Mouse (Mus musculus) cerebellum, adult 11 months (tissue): ENCODE data around the gene Smg9.

Experiments
- DNase-seq: peaks from one replicate; pipeline ENCODE4 v3.0.0; 2022

Smg9 gene

DNA sequence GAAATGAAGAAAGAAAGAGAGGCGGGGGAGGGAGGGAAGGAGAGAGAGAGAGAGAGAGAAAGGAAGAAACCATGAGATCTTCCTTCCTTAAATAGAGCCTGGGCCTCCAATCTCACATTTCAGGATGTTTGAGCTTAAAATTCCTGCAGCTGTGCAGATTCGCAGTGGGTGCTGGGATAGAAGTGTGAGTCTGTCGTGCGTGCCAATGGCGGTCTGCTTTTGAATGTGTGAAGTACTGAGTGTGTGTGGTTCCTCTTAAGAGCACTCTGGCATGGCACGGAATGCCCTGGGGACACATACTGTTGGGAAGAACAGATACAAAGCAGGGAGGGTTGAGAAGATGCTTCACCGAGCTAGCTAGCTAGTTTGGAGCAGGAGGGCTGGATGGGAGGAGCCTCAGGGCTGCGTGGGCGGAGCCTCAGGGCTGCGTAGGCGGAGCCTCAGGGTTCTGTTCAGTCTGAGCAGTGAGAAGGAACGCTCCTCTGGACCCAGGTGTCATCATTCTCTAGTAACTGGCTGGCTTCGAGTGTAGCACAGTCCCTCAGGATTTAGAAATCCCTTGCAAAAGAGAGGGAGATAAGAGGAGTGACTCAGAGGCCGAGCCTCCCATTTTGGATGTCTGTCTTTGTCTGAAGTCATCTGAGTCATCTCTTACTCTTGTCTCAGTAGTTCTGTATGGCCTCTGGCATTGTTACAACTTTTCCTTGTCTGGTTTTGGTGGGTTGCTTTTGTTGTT, 49.5 kb downstream of the Smg9 start:
- no peak for DNase-seq

DNA sequence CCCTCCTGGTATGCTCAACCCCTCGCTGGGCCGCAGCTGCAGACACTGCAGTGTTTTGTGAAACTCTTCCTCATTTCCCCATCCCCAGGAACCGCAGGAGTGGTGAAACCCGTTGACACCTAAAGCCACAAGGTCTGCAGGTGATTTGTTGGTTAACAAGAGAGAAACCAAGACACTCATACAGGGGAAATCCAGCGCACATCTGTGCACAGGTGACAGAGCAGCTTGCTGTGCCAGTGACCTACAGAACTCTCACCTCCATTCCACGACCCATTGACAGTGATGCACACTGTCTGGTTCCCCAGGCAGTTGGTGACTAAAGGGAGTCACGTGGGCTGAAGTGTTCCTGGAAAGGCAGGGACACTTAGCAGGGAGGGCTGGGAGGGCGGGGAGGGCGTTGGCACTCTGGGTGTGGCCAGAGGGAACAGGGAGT, 51.2 kb downstream of the Smg9 start:
- DNase-seq, result no peak

DNA sequence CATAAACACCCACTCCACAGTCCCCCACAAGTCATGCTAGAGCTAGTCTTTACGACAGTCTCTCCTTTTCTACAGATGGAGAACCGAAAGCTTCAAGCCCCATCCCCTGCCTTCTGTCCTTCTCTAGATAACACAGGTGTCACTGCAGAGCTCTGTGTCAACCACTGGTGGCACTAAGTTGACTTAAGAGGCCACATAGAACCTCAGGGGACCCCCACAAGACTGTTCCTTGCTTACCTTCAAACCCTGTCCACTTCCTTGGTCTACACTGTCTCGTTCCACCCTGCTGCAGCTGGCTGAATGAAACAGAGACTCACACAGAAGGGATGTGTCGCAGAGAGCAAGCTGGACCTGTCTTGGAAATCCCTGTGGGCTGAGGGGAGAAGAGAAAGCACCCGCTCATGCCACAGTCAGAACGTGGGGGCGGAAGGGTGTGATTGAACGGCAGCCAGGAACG, 52.5 kb downstream of the Smg9 start, which contains the start of gene Irgc1:
Gene Irgc1 (minus strand): TSS at position 443 of the 457 bp plus-strand sequence.
- DNase-seq, result no peak

DNA sequence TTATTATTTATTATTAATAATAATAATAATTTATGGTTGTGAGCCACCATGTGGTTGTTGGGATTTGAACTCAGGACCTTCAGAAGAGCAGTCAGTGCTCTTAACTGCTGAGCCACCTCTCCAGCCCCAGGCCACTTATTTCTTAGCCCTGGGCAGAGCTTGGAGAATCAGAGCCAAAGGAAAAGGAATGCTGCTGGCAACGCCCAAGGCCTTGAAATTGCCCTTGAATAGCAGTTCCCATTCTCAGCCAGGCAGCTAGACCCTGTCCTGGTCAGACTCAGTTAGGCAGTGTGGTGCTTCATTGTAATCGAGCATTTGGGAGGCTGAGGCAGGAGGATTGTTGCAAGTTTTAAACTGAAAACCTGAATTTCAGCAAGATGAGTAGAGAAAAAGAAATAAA, 54.8 kb downstream of the Smg9 start:
- DNase-seq, result no peak

DNA sequence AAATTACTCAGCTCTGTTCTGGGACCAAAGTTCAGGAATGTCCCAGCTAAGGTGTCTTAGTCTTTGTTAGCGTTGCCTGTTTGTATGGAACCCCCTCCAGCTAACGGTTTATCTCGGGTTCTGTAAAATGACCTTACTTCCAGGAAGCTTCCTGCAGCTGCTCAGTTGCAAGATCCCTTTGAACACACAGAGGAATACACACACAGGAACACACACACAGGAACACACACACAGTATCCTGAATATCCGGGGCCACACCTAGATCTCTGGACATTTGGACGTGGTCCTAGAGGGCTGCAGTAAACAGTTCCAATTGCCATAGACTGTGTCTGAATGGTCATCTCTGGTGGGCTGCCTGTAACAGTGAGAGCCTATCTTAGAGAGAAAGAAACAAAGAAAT, 56.3 kb downstream of the Smg9 start:
- DNase-seq, result no peak

DNA sequence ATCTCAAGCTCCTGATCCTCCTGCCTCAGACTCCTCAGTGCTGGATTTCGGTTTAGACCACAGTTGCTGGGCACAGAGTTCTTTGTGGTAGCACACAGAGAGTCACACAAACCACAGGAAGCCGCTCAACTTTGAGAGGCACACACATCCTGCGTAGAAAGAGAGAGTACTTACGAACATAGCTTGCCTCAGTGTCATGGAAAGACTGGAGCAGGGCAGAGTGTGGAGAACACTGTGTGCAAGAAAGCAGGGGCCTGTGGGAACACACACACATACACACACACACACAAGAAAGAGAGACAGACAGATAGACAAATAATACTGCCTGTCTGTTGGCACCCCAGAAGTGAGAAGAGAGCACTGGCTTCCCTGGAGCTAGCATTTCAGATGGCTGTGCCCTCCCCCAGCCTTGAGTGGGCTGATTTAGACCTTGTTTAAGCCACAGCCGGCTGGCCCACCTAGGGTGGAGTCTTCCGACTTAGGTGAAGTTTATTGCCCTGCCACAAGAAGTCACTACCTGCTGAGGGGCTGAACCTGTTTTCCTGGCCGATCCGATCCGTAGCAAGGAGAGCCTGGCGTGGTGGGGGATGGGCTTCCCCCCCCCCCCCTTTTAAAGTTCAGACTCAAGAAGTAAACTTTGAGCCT, 58.4 kb downstream of the Smg9 start:
- no peak for DNase-seq

DNA sequence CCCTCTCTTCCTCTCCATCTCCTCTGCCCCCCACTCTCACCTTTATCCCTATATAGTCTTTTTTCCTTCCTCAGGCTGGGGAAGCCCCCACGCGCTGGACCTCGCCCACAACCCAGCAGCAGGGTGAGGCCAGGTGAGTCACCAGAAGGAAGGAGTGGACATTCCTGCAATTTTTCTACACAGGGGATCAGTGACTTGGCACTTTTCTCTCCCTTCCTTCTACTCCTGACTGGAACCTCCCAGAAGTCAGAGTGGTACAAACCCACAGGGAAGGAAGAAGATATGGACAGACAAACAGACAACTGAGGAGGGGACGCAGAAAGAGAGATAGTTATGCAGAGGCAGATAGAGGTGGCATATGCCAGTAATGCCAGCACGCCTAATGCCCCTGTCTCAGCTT, 60.0 kb downstream of the Smg9 start:
- DNase-seq, result no peak

DNA sequence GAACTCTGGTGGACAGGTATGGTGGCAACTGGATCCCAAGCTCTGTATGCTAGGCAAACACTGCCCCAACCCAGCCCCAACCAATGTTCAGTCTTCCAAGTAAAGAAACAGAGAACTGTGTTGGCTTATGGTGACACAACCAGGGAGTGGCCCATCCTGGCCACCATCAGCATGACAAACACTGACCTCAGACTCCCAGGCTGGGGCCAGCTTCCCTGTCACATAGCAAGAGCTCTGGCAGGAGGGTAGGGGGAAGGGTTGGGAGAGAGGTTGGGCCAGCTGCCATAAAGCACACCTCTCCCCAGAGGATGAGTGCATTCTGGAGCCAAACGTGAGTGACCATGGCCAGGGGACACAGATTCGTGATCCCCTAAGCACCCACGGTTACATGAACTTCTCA, 60.4 kb downstream of the Smg9 start:
- no peak for DNase-seq

DNA sequence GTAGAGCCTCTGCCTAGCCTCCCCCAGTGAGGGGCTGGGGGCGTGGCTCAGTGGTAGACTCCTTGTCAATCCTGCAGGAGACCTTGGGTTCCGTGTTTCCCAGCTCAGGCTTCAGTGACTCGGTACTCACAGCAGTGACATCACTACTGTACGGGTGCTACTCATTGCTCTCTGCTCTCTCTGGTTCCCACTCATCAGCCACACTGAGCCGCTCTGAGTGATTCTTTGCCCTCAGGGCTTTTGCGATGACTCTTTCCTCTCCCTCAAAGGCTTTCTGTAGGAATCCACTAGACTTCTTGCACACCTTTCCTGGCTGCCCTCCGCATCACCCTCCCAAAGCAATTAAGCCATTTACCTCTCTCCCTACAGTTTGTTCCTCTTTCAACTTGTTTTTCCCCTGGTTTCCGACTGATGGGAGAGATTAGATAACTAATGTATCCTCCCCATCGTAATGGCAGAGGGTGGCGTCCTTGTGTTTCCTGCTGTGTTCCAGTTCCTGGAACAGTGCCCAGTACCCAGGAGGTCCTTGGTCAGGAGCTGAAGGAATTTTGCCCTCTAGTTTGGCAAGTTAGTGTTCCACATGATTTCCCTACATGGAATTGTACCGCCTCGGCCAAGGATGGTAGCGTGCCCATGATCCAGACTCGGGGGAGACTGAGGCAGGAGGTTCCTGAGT, 62.1 kb downstream of the Smg9 start:
- DNase-seq, result no peak

DNA sequence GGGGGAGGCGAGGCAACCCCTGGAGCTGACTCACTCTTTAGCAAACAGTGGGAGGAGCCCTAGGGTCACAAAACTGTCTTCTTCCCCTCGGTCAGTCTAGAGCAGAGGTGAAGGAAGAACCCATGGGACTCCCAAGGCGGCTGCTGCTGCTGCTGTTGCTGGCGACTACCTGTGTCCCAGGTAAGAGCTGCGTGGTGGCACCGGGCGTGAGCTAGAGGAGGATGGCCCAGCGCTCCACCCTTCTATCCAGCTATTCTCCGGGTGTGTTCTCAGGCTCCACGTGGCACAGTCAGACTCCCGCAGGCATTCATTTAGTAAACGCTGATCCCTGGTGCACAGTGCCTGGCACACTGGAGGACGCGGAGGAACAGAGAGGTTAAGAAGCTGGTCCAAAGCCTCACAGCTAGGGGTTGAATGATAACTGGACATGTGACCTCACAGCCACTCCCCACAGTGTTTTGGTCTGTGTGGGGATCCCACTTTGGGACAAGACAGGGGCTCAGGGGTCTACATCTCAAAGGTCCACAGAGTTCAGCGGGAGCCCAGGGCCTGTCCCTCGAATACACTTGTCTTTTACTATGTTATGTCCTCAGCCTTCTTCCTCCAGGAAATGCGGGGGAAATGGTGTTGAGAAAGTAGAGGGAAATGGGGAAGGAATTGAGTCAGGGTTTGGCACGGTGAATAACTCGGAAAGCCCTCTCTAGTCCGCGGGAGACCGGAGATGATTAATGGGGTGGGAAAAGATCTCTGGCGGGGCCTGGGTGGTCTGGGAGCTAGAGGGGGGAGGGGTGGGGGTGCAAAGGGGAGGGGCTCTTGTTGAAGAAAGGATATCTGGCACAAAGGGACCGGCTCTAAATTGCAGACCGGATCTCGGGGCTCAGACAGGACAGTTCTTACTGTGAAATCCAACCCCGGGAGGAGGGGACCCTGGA, 63.2 kb downstream of the Smg9 start, which contains the start of gene Plaur:
Gene Plaur (plus strand): TSS at position 97 of the 932 bp plus-strand sequence.
- no peak for DNase-seq

DNA sequence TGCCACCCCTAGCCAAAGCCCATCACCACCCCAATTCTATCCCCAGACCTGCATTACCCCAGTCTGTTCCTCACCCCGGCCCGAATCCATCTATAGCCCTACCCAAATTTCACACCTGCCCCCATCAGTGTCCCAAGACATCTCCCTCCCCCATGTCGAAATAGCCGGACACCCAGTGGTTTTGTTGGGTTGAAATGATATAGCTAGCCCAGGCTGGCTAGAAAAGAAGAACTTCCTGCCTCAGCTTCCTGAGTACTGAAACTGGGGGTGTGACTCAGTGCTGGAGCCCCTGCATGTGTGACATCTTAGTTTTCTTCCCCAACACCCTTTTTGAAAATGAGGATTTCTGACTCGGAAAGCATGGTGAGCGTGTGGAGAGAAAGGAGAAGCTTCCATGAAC, 67.4 kb downstream of the Smg9 start:
- no peak for DNase-seq

DNA sequence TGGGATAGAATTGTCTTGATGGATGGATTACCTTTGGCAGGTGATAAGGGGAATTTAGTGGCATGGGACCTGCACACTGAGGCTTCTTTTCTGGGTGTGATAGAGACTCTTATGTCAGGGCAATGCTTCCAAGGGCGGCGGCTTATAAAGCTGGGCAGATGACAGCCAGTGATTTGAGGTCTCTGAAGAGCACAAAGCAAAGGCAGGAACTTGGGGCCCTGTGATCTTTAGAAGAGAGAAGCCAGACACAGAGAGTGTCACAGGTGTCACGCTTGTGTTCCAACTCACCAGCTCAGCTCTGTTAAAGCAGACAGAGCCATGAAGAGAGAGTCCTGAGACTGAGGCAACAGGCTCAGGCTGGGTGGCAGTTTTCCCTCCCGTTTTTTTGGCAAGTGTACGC, 68.5 kb downstream of the Smg9 start:
- DNase-seq, result no peak

DNA sequence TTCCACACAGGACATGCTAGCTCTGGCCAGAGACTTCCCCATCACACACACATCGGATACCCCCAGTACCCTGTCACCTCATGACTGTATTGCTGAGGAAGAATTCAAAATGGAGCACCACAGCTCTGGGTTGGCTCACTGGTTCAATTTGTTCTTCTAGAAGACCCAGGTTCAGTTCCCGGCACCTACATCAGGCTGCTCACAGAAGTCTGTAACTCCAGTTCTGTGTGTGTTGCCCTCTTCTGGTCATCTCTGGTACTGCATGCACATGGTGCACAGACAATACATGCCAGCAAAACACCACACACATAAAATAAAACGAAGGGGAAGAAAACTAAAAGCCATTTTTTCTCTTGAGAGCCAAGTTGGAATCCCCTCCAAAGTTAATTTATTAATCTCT, 69.7 kb downstream of the Smg9 start:
- DNase-seq, result no peak

DNA sequence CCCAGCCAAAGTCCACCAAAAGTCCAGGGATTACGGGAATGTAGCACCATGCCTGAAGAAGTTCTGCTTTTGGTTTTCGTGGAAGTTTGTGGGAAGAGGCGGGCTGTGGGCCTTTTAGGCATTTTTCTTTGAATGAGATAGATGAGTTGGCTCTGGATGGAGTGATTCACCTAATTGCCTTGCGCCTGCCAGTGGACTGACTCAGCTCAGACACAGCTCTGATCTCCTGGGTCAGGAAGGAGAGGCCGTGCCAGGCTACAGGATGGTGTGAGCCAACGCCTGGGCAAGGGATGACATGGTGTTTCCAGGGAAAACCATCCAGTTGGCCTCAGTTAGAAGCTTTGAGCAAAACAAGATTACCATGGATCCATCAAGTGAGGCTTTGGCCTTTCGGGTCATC, 70.9 kb downstream of the Smg9 start:
- DNase-seq, result no peak
